Comparison of ENCODE assay signal across 9 mouse cellular contexts in genomic region chr7:49974841-49975440, GRCm38 (mm10). TPM values are rescaled to one million over a fixed set of nuclear protein-coding genes. Genes with fewer than 3 reads are reported as not detected.
DNase-seq lines count a peak whose midpoint lies in the region; ATAC-seq and TF ChIP-seq lines count a peak whose summit lies in the region.
"Had no signal": no experiment of that assay in that cellular context is flagged by ENCODE, and none has a peak within 500 bp of the region (broad histone marks: within the 10 kb centered on the region; RNA-seq: fewer than 3 reads in every experiment).

TSS of gene Nell1 (plus strand) at chr7:49974864.

- no peak for TF ChIP-seq EP300 in heart, postnatal 0 days (IDR thresholded peaks at IDR 0.05; ENCODE audit: low read depth)

- WGBS in heart, postnatal 0 days, result 2% methylated on average over 43 of the region's 52 CpGs
- under 1% methylated on average over 52 of the region's 52 CpGs for WGBS in limb, embryonic 12.5 days

- H3K4me3 ChIP-seq in heart, postnatal 0 days (ENCODE audit: low read depth, low read length), result peak within 1 kb of the TSS; percentile 50
- H3K4me3 ChIP-seq in limb, embryonic 12.5 days (replicated peaks), result peak within 1 kb of the TSS; percentile 57

- no peak for TF ChIP-seq POLR2A in brain, embryonic 14.5 days (IDR thresholded peaks at IDR 0.05; ENCODE audit: borderline replicate concordance, extremely low read depth, insufficient read depth, insufficient read length, poor library complexity, severe bottlenecking)

- TF ChIP-seq CTCF in heart, postnatal 0 days (IDR thresholded peaks at IDR 0.05; ENCODE audit: low read depth), result no peak
- no peak for TF ChIP-seq CTCF in brain, embryonic 14.5 days (IDR thresholded peaks at IDR 0.05; ENCODE audit: borderline replicate concordance, extremely low read depth, insufficient read depth, insufficient read length)

- ATAC-seq in heart, postnatal 0 days (ENCODE audit: insufficient read depth, low read depth), result no peak
- ATAC-seq in frontal cortex, adult (ENCODE audit: low TSS enrichment), result peak; percentile 35
- ATAC-seq in limb, embryonic 12.5 days (ENCODE audit: insufficient number of reproducible peaks, insufficient read depth, low FRiP score, low TSS enrichment, low read depth), result no peak

- H3K4me1 ChIP-seq in heart, postnatal 0 days (ENCODE audit: control insufficient read depth, insufficient read depth), result peaks cover 6% of the 10 kb centered on the region; the same call in 1 of the 2 replicates
- peaks cover 14% of the 10 kb centered on the region; the same call in 1 of the 2 replicates for H3K4me1 ChIP-seq in limb, embryonic 12.5 days (replicated peaks)

- H3K4me2 ChIP-seq in heart, postnatal 0 days (ENCODE audit: low read depth, low read length), result peak within 1 kb of the TSS; percentile 64
- peak within 1 kb of the TSS; percentile 96 for H3K4me2 ChIP-seq in limb, embryonic 12.5 days

- no peaks in the 10 kb centered on the region for H3K36me3 ChIP-seq in heart, postnatal 0 days (replicated peaks; ENCODE audit: control insufficient read depth, insufficient read depth, low read length)
- H3K36me3 ChIP-seq in limb, embryonic 12.5 days, result no peaks in the 10 kb centered on the region

- no peak for DNase-seq in heart, postnatal 0 days (ENCODE audit: low spot score)
- no peak for DNase-seq in heart, adult 18-20 months
- DNase-seq in brain, embryonic 14.5 days (ENCODE audit: low read depth), result peak; percentile 58
- peak; percentile 46 for DNase-seq in right cerebral cortex, adult 18-20 months
- no peak for DNase-seq in adrenal gland, adult 2 months
- DNase-seq in urinary bladder, postnatal 4 days (ENCODE audit: low spot score in 2 of 2), result no peak

- H3K9me3 ChIP-seq in heart, postnatal 0 days (replicated peaks; ENCODE audit: control insufficient read depth, low read length), result no peaks in the 10 kb centered on the region
- H3K9me3 ChIP-seq in limb, embryonic 12.5 days, result no peaks in the 10 kb centered on the region

- H3K9ac ChIP-seq in heart, postnatal 0 days (replicated peaks; ENCODE audit: low read depth, low read length), result no peak within 1 kb of the TSS
- H3K9ac ChIP-seq in limb, embryonic 12.5 days (replicated peaks), result peak within 1 kb of the TSS; percentile 47

- H3K27ac ChIP-seq in heart, postnatal 0 days (ENCODE audit: low read depth), result no peak within 1 kb of the TSS
- no peak within 1 kb of the TSS for H3K27ac ChIP-seq in limb, embryonic 12.5 days

- peaks cover 64% of the 10 kb centered on the region for H3K27me3 ChIP-seq in heart, postnatal 0 days (ENCODE audit: control insufficient read depth, insufficient read depth, low read length)
- peaks cover 91% of the 10 kb centered on the region for H3K27me3 ChIP-seq in limb, embryonic 12.5 days

RNA-seq across cellular contexts. Expression of gene Nell1, which starts in this region (rescaled TPM):
- total RNA-seq in heart, postnatal 0 days (2014; rRNA removed; ENCODE audit: low replicate concordance), result 2.6 TPM in 1 of 2 replicates, not detected in the other
- polyA plus RNA-seq in heart, postnatal 0 days (2015; fragmentation: Nextera tagmentation; extraction: Ambion mirVana), result 0.05 TPM in 2 replicates
- total RNA-seq in heart, adult 18-20 months (2021), result not detected
- 9.5 and 16.9 TPM in 2 replicates for polyA plus RNA-seq in brain, embryonic 14.5 days (2012; rRNA removed)
- 2.0 and 2.6 TPM in 2 replicates for polyA plus RNA-seq in limb, embryonic 12.5 days (2016; fragmentation: Nextera tagmentation; extraction: Ambion mirVana)
- under 1 TPM; 0.49 to 0.59 TPM for total RNA-seq in adrenal gland, adult 2 months (2021)
- polyA plus RNA-seq in adrenal gland, adult 2 months (2012; rRNA removed), result 0.27 and 0.33 TPM in 2 replicates
- total RNA-seq: liver, adult 2 months had no signal
- polyA plus RNA-seq: liver, adult 2 months had no signal

Comparison
In these comparisons a context has a peak if more than half of its experiments do, and no peak if none do; other contexts are left out.
1. DNase-seq: peak in brain, embryonic 14.5 days (single experiment) and right cerebral cortex, adult 18-20 months (single experiment); none in heart, postnatal 0 days (single experiment), heart, adult 18-20 months (0 of 2), adrenal gland, adult 2 months (single experiment) and urinary bladder, postnatal 4 days (0 of 2).